Mouse (Mus musculus) granulocyte monocyte progenitor cell, adult 5-6 weeks (primary cell): Measurements from ENCODE around the gene Tigd3. TPM values are rescaled to one million over a fixed set of nuclear protein-coding genes. Genes with fewer than 3 reads are reported as not detected.
A peak's percentile ranks its signal among the peaks of the same experiment; 100 is the strongest.

ENCODE experiments used
- ATAC-seq: replicated peaks from 2 replicates; pipeline ENCODE4 v1.8.0; 2016; ENCODE audit warnings: mild to moderate bottlenecking, moderate TSS enrichment, inconsistent platforms; ENCODE audit not compliant: poor library complexity, severe bottlenecking
- total RNA-seq, 2 experiments: library from RNA; stranded (forward) in 1 of 2; stranded (reverse) in 1 of 2; fragments of 200-712, 200-1000 nt in 1 of 2; fragments of >200 nt in 1 of 2; fragmentation: Nextera tagmentation in 1 of 2; gene quantifications; 2 replicates each; pipeline ENCODE4 v1.2.3; 2014 to 2017

Gene Tigd3
- total RNA-seq, 2 experiments from 2014 or later = 1.1 to 4.4 TPM

DNA sequence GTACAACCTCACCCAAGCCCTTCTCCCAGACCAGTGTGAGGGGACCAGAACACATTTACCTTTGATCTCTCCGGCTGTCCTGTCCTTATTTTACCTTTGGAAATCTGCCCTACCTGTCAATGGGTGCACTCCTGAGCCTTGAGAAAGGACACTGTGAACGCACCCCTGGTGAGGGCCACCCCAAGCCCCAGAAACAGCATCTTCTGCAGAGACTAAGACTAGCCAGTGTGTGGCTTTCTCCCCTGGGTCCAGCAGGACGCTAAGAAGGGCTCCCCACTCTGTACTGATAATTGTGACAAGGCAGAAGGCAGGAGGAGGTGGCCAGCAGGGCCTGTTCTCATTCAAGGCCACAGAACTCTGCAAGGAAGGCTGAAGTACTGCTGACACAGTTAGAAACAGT, 15.0 kb downstream of the Tigd3 start:
- ATAC-seq = no peak

DNA sequence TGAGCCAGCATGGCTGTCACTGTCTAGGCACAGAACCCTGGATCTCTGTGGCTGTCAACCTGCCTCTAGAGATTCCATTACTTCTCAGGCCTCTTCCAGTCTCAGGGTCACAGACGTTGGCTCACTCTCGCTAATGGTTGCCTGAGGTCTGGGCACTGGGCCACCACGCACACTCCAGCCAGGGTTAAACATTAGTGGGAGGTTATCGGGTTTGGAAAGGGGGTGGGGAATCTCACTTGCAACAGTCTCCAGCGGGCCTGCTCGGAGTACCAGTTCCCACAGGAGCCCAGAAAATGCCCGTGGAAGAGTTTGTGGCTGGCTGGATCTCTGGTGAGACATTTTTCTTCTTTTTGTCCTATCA, 15.6 kb downstream of the Tigd3 start:
- ATAC-seq = no peak

DNA sequence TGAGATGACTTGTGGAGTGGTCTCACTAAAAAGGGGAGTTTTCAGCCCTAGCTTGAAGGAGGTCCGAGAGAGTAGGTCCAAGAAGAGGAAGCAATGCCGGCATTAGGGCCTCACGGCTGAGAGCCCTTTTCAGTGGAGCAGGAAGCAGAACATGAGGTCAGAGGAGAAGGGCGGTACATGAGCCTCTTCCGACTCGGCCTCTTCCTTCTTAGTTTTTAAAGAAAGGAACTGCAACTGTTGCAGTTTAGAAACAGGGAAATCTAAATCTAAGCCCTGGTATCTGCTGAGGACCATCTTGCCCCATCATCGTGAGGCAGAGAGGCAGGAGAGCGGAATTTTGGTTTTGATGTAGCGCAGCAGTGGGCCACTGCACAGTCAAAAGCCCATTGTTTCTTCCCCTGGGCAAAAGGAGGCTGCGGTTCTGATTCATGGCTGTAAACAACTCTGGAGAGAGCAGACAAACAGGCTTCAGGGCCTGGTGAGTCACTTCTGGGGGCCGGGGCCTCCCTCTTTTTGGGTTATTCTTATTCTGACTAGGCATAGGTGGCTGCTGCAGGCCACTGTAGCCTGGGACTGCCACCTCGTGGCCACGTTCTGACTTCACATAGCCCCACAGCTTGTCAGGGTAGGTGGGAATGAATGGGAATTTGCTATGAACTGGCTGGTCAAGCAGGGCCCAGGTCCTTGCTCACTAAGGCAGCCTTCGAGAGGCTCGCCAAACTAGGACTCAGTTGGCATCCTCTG, 16.2 kb downstream of the Tigd3 start, which contains the start of gene Slc25a45:
TSS of gene Slc25a45 (plus strand) at position 191 of the 744 bp plus-strand sequence.
- ATAC-seq = peak; percentile 60

DNA sequence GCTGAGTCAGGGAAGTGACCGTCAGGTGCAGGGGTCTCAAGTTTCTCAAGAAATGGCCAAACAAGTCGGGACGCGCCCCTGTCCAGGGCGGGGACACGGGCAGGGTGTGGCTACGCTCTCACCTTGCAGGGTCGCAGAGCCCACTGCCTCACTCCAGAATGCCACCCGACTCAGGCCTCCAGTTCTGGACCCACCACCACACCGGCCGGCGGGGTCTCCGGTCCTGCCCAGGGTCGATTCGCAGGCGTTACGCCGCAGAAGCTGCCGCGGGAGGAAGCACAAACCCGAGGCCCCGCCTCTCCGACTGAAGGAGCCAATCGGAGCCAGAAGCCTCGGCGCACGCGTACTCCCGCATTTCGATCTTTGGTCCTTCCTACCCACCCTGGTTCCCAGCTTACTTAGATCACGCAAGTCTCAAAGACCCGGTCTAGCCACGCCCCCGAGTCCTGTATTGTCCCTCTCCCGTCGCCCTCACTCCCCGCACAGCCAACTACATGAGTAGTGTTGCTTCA, 18.9 kb downstream of the Tigd3 start, which contains the start of gene Frmd8:
TSS of gene Frmd8 (minus strand) at position 306 of the 512 bp plus-strand sequence.
- ATAC-seq = peak; percentile 67

DNA sequence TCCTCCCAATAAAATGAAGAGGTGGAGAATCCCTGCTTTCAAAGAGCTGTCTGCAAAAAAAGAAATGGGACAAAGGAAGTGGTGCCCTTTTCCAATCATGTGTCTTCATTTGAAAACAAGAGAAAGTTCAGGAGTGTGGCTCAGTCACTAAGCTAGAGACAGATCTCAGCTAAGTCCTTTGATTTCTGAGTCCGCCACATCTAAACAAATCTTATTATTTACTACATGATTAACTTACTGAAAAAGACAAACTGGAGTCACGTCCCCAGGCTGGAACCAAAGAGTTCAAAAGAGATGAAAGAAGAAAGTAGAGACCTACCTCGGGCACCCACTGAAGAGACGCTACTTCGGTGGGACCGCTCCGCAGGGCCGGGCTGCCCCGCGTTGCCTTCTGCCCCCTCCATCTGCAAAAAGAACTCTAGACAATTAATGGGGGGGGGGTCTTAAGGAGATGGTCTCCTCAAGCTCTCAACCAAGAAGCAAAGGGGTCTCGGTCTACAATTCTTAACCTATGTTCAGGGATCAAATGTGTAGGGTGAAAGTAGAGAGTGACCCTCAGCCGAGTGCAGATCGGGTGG, 19.5 kb downstream of the Tigd3 start:
- no peak for ATAC-seq

DNA sequence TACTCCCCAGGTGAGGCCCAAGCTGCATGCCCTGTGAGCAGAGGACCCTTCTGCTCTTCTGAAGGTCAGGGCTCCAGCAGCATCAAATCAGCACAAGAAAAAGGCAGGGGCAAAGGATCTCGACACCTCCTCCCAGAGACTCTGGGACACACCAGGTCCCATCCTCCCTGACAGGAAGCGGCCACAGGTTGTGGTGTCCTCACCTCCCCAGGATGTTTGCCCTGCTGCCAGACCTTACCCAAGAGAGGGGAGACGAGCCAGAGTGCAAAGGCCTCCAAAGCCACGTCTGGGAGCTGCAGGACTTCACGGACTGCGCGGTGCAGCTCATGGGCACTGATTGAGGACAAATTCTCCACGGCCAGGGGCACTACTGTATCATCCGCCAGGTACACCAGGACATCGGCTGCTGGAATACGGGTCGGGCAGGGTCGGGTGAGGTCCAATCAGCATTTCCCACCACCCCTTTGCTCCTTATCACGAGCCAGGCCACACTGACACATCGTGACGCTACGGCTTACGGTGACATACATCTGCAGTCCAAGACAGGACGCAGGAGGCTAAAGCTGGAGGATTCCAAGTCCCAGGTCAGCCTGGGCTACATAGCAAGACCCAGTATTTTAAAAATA, 20.9 kb downstream of the Tigd3 start:
- ATAC-seq = no peak

DNA sequence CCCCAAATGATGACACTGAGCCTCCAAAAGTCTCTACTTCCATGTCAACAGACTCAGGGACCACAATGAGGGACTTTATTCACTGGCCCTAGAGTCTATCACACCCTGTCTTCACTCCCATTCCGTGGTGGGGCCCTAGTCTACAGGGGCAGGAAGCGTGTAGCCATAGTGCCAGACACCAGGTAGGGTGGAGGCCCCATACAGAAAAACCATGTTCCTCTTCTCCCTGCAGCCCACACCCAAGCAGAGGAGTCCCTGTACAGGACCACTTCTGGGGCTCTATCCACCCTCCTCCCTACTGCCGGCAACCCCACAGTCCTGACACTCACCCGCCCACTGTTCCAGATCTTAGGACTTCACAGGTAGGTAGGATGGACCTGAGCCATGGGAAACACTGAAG, 21.4 kb downstream of the Tigd3 start:
- ATAC-seq = 0 out of 2 replicates have a peak, but pooled peaks have one; percentile 12

DNA sequence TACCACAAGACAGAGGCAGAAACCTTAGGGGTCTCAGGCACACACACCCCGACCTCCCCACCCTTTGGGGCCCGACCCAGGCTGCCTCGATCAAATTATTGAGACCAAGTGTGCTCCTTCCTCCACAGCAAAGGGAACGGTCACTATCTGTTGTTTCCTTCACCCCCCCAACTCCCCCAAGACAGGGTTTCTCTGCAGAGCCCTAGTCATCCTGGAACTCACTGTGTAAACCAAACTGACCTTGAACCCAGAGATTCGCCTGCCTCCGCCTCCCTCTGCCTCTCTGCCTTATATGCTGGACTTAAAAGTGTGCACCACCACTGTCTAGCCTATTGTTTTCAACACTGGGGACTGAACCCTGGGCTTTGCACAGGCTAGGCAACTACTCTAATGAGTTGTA, 22.3 kb downstream of the Tigd3 start:
- no peak for ATAC-seq

DNA sequence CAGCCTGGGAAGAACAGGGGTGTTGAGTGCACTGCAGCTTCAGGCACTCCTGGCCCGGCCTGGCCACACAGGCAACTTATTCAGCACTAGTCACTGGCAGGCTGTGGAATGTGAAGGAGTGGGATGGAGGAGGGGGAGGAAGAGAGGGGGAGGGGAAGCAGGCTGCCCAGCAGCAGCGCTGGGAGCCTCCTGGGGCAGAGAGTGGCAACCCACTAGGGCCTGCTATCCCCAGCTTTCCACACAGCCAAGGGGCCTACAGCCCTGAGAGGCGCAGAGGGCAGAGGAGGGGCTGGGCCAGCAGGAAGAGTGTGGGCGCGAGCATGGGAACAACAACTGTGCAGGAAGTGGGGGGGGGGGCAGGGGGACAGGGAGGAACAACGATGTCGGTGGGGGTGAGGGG, 22.7 kb downstream of the Tigd3 start:
- ATAC-seq = no peak

DNA sequence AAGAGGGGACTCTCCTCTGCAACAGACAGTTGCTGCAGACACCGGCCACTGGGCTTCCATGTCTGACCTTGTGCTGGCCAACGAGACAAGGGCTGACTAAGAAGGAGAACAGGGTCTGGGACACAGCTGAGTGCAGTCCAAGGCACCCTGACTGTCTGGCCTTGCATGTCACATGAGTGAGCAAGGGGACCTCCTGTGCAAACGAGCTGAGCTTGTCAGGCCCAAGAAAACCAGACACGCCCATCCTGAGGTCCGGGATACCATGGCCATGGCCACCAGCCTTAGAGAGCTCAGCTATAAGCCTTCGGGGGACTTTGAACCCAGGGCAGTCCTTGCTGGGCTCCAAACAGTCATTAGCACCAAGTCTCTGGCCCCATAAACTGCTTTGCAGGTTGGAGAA, 25.9 kb downstream of the Tigd3 start:
- no peak for ATAC-seq

DNA sequence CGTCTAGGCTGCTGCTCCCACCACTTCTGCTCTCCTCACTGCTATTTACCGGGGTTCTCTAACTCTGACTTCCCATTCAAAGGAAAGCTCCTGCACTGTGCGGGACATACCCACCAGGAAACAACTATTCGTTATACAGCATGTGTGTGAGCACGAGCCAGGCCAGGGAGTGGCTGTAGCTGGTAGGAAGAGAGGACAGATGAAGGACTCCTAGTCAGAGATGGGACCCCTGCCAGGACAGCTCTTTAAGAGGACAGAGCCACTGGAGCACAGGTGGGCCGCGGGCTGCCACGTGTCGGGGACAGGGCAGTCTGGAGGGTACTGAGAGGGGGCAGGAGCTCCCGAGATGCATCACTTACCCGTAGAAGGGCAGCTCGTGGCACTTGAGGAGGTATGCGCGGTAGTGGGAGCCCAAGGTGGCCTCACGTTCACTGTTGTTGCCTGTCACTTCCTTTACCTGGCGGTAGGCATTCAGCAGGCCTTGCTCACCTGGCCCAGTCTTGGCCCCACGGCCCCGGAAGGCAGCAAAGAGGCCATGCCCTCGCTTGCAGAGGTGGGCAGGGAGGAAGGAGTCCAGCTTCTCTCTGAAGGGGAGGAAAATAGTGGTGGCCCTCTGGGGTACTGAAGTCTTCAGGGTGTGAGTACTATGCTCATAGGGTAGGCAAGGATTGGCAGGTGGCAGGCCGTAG, 29.1 kb downstream of the Tigd3 start:
- no peak for ATAC-seq

DNA sequence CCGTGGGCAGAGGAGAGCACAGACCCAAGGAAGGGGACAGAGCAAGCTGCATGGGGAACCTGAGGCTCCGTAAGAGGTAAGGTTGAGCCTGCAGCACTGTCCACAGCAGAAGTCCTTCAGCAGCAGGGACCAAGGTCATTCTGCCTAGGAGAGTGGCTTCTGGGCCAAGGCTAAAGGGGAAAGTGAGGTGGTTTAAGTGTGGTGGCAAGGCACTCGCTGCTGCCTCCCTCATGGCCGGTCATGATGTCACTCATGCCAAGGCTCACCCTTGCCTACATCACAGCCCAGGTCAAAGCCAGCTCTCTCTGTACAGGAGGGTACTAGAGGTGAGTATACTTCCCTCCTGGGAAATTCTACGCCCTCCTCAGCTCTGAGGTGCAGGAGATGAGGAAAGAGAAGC, 30.2 kb downstream of the Tigd3 start:
- no peak for ATAC-seq

DNA sequence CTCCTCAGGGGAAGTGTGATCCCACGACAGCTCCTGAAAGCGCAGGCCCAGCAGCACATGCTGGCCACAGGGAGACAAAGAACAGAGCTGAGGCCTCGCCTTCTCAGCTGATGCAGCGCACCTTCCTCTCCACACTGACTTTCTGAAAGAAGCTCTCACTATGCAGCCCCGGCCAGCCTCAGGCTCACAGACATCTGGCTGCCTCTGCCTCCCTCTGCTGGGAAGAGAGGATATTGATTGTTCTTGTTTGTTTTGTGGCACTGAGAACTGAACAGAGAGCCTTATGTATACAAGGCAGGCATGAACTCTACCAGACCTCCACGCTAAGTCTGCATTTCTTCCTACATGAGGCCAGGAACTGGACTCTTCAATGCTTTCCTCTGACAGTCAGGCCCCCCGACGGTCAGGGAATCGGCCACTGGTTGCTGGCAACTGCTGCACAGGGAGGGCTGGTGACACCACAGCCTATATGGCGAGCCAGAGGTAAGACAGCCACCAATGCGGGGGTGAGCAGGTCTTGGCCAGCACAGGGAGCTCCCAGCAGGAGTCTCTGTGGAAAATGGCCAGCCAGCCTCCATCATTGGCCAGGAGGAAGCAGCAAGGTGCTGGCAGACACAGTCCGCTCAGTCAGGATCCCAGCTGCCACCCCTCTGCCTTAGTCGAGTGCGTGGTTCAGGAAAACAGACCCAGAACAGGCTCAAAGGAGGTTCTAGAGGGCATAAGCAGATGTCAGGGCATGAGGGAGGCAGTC, 31.4 kb downstream of the Tigd3 start:
- no peak for ATAC-seq

DNA sequence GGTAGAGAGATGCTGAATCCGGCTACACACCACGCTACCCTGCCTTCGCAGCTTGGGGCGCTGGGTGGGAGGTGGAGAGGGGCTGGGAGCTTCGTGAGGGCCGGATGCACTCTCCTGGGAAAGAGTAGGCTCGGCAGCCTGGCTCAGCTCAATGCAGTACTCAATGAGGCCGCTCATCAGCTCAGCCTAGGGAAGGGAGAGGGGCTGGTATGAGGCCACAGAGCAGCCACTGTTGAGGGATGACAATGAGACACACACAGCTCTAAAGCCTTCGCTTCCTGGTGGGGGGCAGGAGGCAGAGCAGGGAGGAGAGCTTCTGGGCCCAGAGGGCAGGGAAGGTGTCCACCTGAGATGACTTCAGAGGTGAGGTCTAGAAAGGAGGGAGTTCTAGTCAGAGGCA, 37.3 kb downstream of the Tigd3 start:
- no peak for ATAC-seq

DNA sequence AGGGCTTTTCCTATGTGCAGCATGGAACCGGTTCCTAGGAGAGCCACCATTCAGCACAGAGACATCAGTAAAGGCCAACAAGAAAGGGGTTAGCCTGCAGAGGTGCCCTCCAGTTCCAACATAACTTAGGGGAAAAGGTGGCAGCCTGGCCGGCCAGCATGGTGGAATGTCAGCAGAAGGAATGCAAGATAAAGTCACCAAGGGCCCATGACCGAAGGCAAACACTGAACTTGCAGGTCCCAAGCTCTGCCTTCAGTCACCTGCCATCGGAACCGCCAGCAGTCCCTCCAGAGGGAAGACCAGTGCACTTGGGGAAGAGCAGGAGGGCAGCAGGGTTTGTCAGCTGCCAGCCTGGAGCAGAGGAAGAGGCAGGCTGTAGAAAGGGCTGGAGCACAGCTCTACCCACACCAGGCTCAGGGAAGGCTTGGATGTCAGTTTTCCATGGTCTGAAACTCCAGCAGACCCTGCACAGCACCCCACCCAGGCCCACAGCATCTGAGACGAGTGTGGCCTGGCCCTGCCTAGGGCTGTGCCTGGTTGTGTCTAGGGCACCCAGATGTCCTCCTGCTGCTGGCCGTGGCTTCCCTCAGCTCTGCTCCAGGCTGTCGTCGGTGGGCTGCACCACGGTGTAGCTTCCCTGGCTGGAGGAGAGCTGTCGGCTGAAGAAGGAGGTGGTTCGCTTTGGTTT, 41.8 kb downstream of the Tigd3 start:
- ATAC-seq = no peak

DNA sequence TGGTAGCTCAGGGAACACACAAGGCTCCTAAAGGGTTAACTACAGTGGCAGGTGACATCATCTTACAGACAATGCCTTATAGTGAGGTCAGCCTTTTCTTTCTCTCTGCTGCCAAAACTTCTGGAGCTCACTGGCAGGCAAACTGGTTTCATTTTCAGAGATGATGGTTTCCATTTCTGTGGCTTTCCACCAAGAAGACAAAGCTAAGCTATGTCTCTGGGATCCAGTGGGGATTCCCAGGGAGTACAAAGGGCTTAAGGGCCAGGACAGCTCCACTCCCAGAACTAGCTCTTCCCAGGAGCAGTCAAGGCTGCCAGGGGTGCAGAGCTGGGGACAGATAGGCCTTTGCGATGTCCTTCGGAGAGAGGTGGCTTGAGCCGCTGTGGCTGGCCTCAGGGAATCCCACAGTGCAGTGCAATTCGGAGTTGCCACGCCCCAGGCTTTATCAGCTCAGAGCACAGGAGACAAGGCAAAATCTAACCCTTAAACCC, 42.4 kb downstream of the Tigd3 start:
- no peak for ATAC-seq

DNA sequence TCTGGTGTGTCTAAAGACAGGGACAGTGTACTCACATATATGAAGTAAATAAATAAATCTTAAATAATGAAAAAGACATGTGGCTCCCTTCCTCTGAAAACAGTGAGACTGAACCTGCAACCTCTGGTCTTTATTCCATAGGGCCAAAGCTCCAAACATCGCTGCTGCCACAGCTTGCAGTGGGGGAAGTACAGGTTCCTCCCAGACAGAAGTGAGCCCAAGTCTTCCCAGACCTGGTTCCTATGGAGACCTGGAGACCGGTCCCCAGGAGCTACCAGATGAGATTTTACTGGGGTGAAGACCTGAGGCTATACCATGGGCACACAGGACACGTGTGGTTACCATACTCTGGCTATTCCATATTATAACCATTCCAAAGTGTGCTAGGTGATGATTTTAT, 43.1 kb downstream of the Tigd3 start:
- ATAC-seq = no peak

DNA sequence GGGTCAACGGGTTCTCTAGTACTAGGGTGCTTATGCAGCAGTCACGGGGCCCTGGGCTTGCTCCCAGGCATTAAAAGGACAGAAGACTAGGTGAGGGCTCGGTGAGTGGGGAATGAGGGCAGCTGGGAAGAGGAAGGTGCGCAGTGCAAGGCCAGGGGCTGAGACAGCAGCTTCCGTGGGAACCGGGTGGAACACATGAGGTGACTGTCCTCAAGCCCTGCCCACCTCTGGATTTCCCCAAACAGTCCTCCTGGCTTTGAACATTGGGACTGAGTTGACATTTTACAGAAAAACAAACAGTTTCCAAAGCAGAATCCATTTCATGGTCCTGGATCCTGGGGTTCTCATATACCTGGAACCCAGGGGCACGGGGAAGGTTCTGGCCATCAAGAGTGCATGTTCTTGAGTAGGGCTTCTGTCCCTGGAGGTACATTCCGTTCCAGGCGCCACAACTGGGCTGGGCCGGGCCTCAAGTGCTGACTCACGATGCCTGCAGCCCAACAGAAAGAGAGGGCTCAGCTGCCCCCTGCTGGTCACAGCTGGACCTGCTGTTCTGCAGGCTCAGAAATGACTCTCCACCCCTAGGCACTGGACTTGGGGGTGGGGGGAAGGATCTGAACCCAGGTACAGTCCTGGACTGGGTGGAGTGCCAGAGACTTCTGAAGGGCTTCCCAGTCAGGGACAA, 44.0 kb downstream of the Tigd3 start:
- ATAC-seq = peak; percentile 32
